24 mouse cellular contexts compared by ENCODE assay signal in the genomic region with DNA sequence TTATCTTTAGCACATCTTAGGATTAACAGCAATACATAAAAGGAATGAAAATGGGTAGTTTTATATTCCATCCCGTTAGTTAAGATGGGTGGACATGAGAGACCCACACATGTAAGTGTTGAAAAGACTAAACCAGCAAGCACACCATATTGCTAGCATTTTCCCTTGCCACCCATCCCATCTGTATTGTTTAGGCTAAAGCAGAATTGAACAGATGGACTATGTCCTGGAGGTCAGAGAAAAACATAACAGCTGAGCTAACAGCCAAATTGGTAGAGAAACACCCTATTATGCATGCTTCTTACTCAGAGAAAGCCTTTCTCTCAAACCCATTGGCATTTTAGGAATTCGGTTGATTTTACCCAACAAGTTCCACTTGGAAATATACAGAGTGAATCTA.
A peak's percentile ranks its signal among the peaks of the same experiment; 100 is the strongest.
DNase-seq lines count a peak whose midpoint lies in the region; ATAC-seq lines count a peak whose summit lies in the region.
"Had no signal": no experiment of that assay in that cellular context is flagged by ENCODE, and none has a peak within 500 bp of the region (broad histone marks: within the 10 kb centered on the region; RNA-seq: fewer than 3 reads in every experiment).

No protein-coding gene starts in this region.

- H3K27me3 ChIP-seq in hindbrain, embryonic 11.5 days (ENCODE audit: control insufficient read depth, insufficient read depth, low read length) = no peaks in the 10 kb centered on the region
- H3K27me3 ChIP-seq in hindbrain, embryonic 10.5 days (ENCODE audit: insufficient read depth, poor library complexity, severe bottlenecking) = no peaks in the 10 kb centered on the region
- H3K27me3 ChIP-seq: heart, embryonic 12.5 days; limb, embryonic 15.5 days; liver, embryonic 15.5 days; midbrain, embryonic 13.5 days; neural tube, embryonic 15.5 days had no signal

- no peak overlapping the region for H3K4me2 ChIP-seq in hindbrain, embryonic 11.5 days (replicated peaks; ENCODE audit: low read depth, low read length)
- H3K4me2 ChIP-seq: heart, embryonic 12.5 days; hindbrain, embryonic 14.5 days; limb, embryonic 15.5 days; liver, embryonic 15.5 days; midbrain, embryonic 13.5 days; neural tube, embryonic 15.5 days had no signal

- H3K4me1 ChIP-seq in hindbrain, embryonic 11.5 days (replicated peaks; ENCODE audit: control insufficient read depth, insufficient read depth, low read length) = no peaks in the 10 kb centered on the region
- H3K4me1 ChIP-seq in hindbrain, embryonic 10.5 days (replicated peaks) = no peaks in the 10 kb centered on the region
- H3K4me1 ChIP-seq: heart, embryonic 12.5 days; limb, embryonic 15.5 days; liver, embryonic 15.5 days; midbrain, embryonic 13.5 days; neural tube, embryonic 15.5 days had no signal

- no peak overlapping the region for H3K4me3 ChIP-seq in hindbrain, embryonic 11.5 days (ENCODE audit: low read depth, low read length)
- H3K4me3 ChIP-seq in hindbrain, embryonic 10.5 days = no peak overlapping the region
- H3K4me3 ChIP-seq: erythroblast, embryonic 14.5 days; heart, embryonic 12.5 days; limb, embryonic 15.5 days; liver, embryonic 15.5 days; midbrain, embryonic 13.5 days; myocyte; neural tube, embryonic 15.5 days had no signal

- 0 out of 2 replicates have a peak, but pooled peaks have one; percentile 30 for ATAC-seq in hindbrain, embryonic 11.5 days (ENCODE audit: low FRiP score)
- ATAC-seq: intestine, embryonic 16.5 days; lung, postnatal 0 days; midbrain, embryonic 13.5 days had no signal

- DNase-seq in hindbrain, embryonic 11.5 days (ENCODE audit: low spot score) = no peak
- DNase-seq in hindbrain, embryonic 10.5 days (ENCODE audit: low spot score) = no peak
- peak; percentile 80 for DNase-seq in Muller cell, postnatal 12 days (ENCODE audit: inconsistent ontology term)
- DNase-seq in brain, embryonic 18.5 days (ENCODE audit: low read depth, low spot score) = peak; percentile 16
- DNase-seq in cerebellum, postnatal 10 days = peak; percentile 13 to 27
- no peak for DNase-seq in neural tube, embryonic 10.5 days (ENCODE audit: extremely low spot score, low spot score)
- no peak for DNase-seq in right cerebral cortex, adult 2 months (ENCODE audit: low spot score in 2 of 2)
- DNase-seq in adrenal gland, postnatal 25 days = no peak
- DNase-seq: adrenal gland, adult 2 months; gastrocnemius, postnatal 10 days; heart, adult 11 months; heart, postnatal 14 days; layer of hippocampus, postnatal 36 days had no signal

- H3K36me3 ChIP-seq in hindbrain, embryonic 11.5 days (ENCODE audit: control insufficient read depth, insufficient read depth, low read length) = no peaks in the 10 kb centered on the region
- no peaks in the 10 kb centered on the region for H3K36me3 ChIP-seq in hindbrain, embryonic 10.5 days
- H3K36me3 ChIP-seq: heart, embryonic 12.5 days; limb, embryonic 15.5 days; liver, embryonic 15.5 days; midbrain, embryonic 13.5 days; neural tube, embryonic 15.5 days had no signal

- H3K9ac ChIP-seq in hindbrain, embryonic 11.5 days (ENCODE audit: low read depth, low read length) = no peak overlapping the region
- H3K9ac ChIP-seq: heart, embryonic 12.5 days; hindbrain, embryonic 14.5 days; limb, embryonic 15.5 days; liver, embryonic 15.5 days; midbrain, embryonic 13.5 days; neural tube, embryonic 15.5 days had no signal

- WGBS in hindbrain, embryonic 11.5 days = 85% methylated on average over 2 of the region's 2 CpGs
- WGBS in hindbrain, embryonic 10.5 days = 84% methylated on average over 2 of the region's 2 CpGs

- H3K27ac ChIP-seq in hindbrain, embryonic 11.5 days (ENCODE audit: low read depth, low read length) = no peak overlapping the region
- H3K27ac ChIP-seq in hindbrain, embryonic 10.5 days = no peak overlapping the region
- H3K27ac ChIP-seq: hindbrain, embryonic 14.5 days; kidney, postnatal 0 days; limb, embryonic 15.5 days; liver, embryonic 15.5 days; midbrain, embryonic 13.5 days; neural tube, embryonic 15.5 days had no signal

- no peaks in the 10 kb centered on the region for H3K9me3 ChIP-seq in hindbrain, embryonic 11.5 days (ENCODE audit: control insufficient read depth, low read length)
- no peaks in the 10 kb centered on the region for H3K9me3 ChIP-seq in hindbrain, embryonic 10.5 days
- H3K9me3 ChIP-seq: heart, embryonic 12.5 days; limb, embryonic 15.5 days; liver, embryonic 15.5 days; midbrain, embryonic 13.5 days; neural tube, embryonic 15.5 days had no signal

Comparison
In these comparisons a context has a peak if more than half of its experiments do, and no peak if none do; other contexts are left out.
1. DNase-seq: peak in Muller cell, postnatal 12 days (single experiment), brain, embryonic 18.5 days (single experiment) and cerebellum, postnatal 10 days (2 of 2); none in hindbrain, embryonic 11.5 days (single experiment), hindbrain, embryonic 10.5 days (single experiment), neural tube, embryonic 10.5 days (single experiment), right cerebral cortex, adult 2 months (0 of 2) and adrenal gland, postnatal 25 days (single experiment).